Mouse (Mus musculus) 3T3-L1 (cell line): ENCODE data around the gene 1700003F12Rik.

Experiments used
- DNase-seq: peaks from one replicate; pipeline ENCODE4 v3.0.0-alpha.2; 2015; ENCODE audit warnings: low read depth, low spot score

Gene 1700003F12Rik

DNA sequence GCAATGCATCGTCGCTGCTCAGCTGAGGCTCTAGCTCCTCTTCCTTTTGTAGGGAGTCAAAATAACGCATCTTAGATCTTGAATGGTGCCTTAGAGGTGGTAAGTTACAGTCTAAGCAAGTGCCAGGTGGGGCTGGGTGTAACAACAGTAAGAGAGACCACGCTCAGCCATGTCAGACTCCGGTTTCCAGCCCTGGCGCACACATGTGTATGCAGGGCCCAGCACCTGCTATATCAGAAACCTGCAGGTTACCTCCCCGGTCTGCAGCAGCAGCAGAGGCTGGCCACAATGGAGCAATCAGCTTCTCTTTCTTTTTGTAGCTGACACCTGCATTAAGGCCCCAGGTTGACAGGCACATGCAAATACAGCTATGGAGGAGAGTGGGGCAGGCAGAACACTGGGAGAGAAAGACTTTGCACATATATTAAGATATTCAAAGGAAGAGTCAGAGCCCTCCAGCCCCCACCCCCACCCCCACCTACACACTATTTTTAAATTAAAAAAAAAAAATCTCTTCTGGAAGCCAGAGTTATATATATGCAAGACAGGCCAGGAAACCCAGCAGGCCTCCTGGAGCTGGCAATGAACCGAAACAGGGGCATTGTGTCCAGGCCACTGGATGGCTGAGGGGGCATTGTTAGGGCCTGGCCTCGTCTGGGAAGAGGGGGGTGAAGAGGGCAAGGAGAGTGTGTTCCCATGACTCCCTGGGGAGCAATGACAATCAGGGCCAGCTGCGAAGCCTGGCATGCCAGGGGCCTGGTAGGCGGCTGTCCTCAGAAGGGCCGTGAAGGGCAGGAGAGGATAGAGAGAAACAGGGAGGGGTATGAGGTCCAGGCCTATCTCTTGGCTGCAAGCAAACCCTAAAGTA lies 30.2 kb downstream of the 1700003F12Rik start:
- DNase-seq = no peak

DNA sequence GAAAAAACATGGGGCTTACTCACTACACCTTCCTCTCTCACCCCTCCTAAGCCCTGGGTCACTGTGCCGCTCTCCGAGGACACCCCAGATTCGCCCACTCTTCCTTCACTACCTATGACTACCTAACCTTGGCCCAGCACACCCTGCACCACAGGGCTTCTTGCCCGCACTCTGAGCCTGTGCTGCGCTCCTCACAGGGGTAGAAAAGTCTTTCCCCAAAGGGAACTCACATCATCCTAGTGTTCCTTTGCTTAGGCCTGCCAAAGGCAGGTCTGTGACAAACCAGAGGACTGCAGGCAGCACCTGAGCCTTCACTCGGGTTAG lies 30.8 kb downstream of the 1700003F12Rik start:
- DNase-seq = no peak

DNA sequence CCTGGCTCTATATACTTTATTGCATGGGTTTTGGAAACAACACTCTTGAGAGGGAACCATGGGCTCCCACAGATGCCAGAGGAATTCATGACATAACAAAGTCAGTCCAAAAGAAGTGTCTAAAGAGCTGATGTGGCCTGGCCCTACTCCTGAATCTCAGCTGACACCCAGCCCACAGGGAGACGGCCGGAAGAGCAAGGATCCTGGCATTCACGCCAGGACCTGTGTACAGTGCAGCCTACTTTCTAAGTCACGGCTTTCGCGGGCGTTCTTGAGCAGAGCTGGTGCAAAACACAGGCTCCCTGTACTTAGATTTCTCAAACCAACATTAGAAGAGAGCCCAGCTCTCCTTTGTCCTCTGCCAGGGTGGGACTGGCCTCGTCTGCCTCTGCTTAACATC lies 33.7 kb downstream of the 1700003F12Rik start:
- peak; percentile 26 for DNase-seq

DNA sequence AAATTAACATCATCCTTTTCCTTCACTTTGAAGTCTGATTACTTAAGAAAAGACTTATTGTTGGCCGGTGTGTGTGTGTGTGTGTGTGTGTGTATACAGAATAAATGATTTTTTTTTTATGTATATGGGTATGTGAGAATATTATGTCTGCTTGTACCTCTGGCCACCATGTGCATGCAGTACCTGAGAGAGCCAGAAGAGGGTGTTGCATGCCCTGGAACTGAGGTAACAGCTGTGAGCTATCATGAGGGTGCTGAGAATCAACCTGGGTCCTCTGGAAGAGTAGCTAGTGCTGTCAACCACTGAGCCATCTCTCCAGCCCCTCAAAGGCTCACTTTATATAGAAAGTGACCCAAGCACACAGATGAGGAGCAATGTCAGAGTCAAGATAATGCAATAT lies 34.5 kb downstream of the 1700003F12Rik start:
- DNase-seq = no peak

DNA sequence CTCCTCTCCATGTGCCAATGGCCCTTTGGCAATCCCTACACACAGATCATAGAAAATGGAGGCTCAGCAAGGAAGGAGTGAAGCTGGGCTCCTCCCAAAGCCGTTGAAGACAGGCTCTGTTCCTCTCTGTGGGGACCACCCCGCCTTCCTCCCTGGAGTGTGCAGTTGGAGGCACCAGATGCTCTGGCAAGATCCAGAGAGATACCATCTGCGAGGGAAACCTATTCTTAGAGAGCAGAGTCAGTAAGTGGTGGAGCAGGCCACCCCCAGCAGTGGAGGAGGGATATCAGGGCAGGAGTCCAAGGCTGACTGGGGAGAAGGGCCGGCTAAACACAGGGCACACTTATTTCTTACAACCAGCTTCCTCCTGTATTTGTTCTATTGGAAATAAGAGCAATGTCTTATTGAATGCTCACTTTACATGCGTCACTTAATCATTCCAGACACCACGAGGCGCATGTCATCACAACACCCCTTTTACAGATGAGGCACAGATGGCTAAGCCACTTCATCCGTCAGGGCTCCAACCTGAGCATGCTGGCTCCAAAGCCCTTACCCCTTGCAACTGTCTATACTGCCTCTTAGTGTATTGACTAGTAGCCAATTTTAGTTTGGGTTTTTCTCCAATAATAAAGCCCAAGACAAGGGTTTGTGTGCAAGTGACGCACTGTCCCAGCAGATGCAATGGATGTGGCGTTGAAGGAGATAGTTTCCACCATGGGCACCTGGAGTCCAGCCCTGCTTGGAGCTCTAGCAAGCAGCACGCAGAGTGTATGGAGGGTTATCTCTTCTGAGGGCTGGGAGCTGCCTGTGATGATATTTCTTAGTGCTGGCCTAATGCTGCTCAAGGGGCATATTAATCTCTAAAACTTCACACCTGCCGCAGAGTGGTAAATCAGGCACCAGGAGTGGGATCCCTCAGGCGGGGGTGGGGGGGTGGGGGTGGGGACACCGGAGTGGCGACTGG lies 37.3 kb downstream of the 1700003F12Rik start:
- DNase-seq = no peak

DNA sequence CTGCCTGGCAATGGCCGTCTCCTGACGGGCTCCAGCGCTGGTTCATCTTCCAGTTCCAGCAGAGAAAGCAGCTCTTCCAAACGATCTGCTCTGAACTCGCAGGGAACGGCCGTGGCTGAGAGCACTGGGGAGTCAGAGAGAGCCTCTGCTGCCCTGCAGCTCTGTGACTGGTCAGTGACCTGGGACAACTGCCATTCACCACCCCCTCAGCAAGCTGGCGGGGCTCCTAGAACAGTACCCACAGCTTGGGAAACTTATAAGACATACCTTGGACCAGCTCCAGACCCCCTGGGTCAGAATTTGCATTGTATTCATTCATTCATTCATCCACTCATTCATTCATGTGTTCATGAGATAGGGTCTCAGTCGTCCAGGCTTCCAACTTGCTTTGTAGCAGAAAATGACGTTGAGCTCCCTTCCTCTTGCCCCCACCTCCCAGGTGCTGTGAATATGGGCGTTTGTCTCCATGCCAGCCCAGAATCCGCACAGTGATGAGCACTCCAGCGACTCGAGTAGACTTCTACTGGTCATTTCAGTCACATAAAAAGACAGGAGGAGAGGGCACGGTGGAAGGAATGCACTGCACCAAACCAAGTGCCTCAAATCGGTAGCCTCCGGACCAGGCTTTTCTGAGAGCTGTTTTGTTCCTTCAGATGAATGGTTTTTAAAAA lies 38.2 kb downstream of the 1700003F12Rik start:
- no peak for DNase-seq

DNA sequence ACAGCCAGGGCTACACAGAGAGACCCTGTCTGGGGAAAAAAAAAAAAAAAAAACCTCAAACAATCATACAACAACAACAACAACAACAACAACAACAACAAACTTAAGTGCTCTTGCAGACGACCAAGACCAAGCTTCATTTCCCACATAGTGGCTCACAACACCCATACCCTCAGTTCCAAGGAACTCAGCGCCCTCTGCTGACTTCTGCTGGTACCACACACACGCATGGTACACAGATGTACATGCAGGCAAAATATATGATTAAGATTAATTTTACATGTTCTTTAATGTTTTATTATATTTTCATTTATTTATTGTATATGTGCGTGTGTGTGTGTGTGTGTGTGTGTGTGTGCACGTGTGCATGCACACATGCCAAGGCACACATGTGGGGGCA lies 39.5 kb downstream of the 1700003F12Rik start:
- peak; percentile 55 for DNase-seq

DNA sequence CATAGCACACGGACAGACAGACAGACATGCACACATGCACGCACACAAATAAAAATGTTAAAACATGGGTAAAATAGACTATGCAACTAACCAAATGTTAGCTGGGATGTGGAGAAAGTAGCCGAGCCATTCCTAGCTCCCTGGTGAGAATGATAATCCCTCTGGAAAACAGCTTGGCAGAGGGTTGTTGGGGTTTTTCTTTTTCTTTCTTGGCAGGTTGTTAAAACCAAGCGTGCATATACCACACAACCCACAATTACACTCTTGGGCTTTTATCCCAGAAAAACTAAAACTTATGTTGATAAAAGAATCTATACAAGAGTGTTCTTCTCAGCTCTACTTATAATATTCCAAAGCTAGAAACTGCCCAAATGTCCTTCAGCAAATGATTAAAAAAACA lies 42.2 kb downstream of the 1700003F12Rik start:
- DNase-seq = no peak

DNA sequence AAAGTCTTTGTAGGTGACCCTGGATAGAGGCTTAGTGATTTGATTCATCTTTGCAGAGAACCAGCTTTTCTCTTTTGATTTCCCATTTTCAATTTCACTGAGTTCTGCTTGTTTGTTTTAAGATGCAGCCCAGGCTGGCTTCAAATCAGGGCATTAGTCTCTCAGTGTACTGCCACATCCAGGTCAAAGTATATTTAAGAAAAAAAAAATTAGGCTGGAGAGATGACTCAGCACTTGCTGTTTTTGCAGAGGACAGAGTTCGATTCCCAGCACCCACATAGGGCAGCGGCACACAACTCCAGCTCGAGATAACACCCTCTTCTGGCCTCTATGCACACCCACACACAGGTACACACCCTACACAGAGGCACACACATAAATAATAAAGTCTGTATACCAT lies 44.4 kb downstream of the 1700003F12Rik start:
- no peak for DNase-seq

DNA sequence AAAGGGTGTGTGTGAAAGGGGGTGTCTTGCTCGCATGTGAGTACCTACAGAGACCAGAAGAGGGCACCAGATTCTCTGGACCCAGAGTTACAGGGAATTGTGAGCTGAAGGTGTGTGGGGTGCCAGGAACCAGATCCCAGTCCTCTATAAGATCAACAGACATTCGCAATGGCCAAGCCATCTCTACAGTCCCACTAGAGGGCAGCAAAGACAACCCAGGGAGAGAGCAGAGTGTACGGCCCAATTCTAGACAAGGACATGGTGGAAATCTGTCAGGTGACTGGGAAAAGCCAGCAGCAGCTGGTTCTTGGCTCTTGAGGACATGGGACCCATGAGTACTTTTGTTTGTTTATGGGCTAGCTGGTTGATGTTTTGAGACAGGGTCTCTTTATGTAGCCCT lies 46.1 kb downstream of the 1700003F12Rik start:
- DNase-seq = peak; percentile 51

DNA sequence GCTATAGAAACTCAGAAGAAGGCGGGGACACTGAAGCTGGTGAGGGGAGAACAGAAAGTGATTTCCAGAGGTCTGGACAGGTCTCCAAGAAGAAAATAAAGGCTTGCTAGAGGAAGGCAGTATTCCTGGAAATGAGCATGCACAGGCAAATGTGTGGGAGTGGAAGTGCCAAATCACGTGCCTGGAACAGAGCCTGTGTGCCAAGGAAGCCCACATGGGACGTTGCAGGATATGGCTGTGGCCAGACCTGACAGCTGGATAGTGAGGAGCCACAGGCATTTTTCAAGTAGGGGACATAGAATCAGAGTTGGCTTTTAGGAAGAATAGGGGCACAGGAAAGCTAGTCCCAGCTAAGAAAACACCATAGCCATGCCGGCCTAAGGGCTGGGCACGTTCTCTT lies 48.9 kb downstream of the 1700003F12Rik start:
- peak; percentile 37 for DNase-seq

DNA sequence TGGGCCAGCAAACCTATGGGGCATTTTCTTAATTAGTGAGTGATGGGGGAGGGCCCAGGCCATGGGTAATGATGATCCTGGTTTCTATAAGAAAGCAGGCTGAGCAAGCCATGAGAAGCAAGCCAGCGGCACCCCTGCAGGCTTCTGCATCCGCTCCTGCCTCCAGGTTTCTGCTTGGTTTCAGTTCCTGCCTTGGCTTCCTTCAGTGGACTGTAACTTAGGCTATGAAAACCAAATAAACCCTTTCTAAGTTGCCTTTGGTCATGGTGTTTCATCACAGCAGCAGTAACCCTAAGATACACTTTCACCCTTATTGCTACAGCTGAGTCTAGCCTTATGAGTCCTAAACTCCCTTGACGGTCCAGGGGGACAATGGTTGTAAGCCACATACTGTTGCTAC lies 50.5 kb downstream of the 1700003F12Rik start:
- no peak for DNase-seq
